Mouse (Mus musculus): ENCODE data around the gene 2900026A02Rik. TPM values are rescaled to one million over a fixed set of nuclear protein-coding genes. Genes with fewer than 3 reads are reported as not detected.

2900026A02Rik gene
- polyA plus RNA-seq, 1 experiment from 2014 or later, result 4.5 TPM

DNA sequence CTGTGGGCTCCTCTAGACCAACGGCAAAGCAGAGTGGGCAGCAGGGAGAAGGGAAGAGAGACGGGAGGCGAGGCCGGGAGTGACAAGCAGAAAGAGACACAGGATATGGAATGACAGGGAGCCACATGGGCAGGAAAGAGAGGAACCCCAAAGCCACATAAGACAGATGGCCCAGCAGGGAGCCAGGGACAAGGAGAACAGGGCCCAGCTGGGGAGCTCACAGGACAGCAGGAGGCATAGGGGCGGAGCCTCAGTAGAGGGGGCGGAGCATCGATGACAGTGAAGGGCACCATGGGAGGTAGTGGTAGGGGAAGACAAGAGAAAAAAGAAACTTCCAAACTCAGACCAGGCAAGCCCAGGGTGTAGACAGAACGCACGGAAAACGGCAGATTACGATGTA, 55.6 kb downstream of the 2900026A02Rik start:
- Histone ChIP-seq H3K4me2 (no peak overlapping the region), H3K27ac (peak overlapping the region; percentile 70), H3K9me3 (no peaks in the 10 kb centered on the region), H3K4me1 (peaks cover 33% of the 10 kb centered on the region), H3K36me3 (replicated peaks) (no peaks in the 10 kb centered on the region), H3K27me3 (0 out of 2 replicates have a peak, but pooled peaks cover 3% of the 10 kb centered on the region), H3K4me3 (replicated peaks) (no peak overlapping the region), H3K9ac (no peak overlapping the region)
- ATAC-seq (ENCODE audit: low FRiP score), result no peak
- 46% methylated on average over 11 of the region's 11 CpGs for WGBS

DNA sequence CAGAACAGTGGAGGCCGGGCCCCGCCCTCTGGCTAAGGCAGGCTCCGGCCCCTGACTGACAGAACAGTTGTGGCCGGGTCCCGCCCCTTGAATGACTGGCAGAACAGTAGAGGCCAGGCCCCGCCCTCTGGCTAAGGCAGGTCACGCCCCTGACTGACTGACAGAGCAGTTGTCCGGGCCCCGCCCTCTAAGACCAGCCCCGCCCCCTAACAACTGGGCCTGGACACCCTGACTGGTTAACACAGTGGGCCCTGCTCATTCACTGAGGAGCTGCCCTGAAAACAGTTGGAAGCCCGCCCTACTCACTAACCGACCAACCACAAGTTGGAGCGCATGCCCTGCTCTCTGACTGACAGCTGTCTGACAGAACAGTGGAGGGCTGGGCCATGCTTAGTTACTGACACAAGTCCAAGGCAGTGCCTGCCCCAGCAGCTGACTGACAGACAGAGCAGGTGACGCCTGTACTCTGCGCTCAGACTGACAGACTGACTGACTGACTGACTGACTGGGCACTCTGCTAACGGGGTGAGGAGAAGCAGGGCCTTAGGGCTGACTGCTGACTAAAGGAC, 56.1 kb downstream of the 2900026A02Rik start:
- H3K4me3 ChIP-seq (replicated peaks), result no peak overlapping the region
- H3K9me3 ChIP-seq, result no peaks in the 10 kb centered on the region
- peak; percentile 81 for ATAC-seq (ENCODE audit: low FRiP score)
- no peak overlapping the region for H3K9ac ChIP-seq
- WGBS, result 3% methylated on average over 16 of the region's 16 CpGs
- 0 out of 2 replicates have a peak, but pooled peaks cover 3% of the 10 kb centered on the region for H3K27me3 ChIP-seq
- no peaks in the 10 kb centered on the region for H3K36me3 ChIP-seq (replicated peaks)
- H3K27ac ChIP-seq, result peak overlapping the region; percentile 70
- H3K4me2 ChIP-seq, result no peak overlapping the region; the same call in 1 of the 2 replicates
- peaks cover 38% of the 10 kb centered on the region for H3K4me1 ChIP-seq

DNA sequence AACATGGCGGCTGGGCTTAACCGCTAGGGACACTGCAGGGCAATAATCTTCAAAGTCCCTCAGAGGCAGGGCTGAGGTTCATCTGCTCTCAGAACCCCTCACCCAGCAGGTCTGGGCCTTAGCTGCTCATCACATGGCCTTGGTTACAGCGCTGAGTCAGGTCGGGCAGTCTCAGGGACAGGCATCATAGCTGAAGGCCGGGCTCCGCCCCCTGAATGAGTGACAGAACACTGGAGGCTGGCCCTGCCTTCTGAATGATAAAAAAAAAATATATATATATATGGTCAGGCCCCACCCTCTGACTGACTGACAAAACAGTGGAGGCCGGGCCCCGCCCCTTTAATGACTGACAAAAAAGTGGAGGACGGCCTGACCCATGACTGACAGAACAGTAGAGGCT, 56.6 kb downstream of the 2900026A02Rik start:
- Histone ChIP-seq H3K4me1 (peaks cover 39% of the 10 kb centered on the region), H3K36me3 (replicated peaks) (no peaks in the 10 kb centered on the region), H3K27ac (no peak overlapping the region), H3K9ac (no peak overlapping the region), H3K4me2 (no peak overlapping the region; the same call in 1 of the 2 replicates), H3K4me3 (replicated peaks) (no peak overlapping the region), H3K27me3 (0 out of 2 replicates have a peak, but pooled peaks cover 3% of the 10 kb centered on the region), H3K9me3 (no peaks in the 10 kb centered on the region)
- ATAC-seq (ENCODE audit: low FRiP score), result peak; percentile 52
- WGBS, result 29% methylated on average over 9 of the region's 9 CpGs

DNA sequence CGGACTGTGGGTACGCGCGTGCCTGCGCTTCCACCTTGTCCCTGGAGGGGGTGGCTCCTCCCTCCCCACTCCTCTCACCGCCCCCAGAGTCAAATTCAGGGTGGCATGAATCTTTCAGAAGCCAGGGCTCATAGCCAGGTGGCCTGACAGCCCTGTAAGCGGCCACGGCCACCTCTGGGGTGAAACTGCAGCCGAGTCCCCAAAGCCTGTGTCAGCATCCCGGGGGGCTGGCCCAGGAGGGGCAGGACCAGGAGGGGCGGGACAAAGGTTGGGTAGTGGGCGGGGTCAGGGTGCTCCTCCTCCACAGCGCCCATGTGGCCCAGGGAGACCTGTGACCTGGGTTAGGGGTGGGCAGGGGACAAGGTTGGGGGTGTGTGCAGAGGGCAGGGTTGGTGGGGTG, 57.9 kb downstream of the 2900026A02Rik start:
- Histone ChIP-seq H3K9me3 (no peaks in the 10 kb centered on the region), H3K4me2 (peak overlapping the region; percentile 36), H3K27ac (no peak overlapping the region), H3K9ac (peak overlapping the region; percentile 40; the same call in 1 of the 2 replicates), H3K4me1 (peaks cover 47% of the 10 kb centered on the region), H3K27me3 (0 out of 2 replicates have a peak, but pooled peaks cover 3% of the 10 kb centered on the region), H3K36me3 (replicated peaks) (no peaks in the 10 kb centered on the region), H3K4me3 (replicated peaks) (0 out of 2 replicates have a peak overlapping the region, but pooled peaks have one; percentile 5)
- ATAC-seq (ENCODE audit: low FRiP score), result no peak
- WGBS, result 7% methylated on average over 13 of the region's 13 CpGs

DNA sequence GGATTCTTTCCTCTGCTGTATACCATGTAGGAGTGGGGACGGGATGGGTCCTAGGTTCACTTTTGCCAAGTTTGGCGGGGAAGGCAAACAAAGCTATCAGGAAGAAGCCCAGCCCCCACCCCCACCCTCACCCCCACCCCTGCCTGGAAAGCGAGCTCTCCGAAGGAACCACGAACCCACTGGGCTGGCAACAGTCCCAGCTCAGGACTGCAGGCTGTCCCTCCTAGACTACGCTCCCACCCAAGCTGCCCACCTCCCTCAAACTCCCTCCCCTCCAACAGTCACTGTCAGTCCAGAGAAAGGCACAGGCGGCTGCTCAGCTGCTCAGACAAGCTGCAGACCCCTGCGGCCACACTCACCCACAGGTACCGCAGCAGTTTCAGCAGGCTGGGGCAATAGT, 58.3 kb downstream of the 2900026A02Rik start:
- no peak overlapping the region for H3K27ac ChIP-seq
- 36% methylated on average over 9 of the region's 9 CpGs for WGBS
- peak overlapping the region; percentile 40; the same call in 1 of the 2 replicates for H3K9ac ChIP-seq
- peak overlapping the region; percentile 36 for H3K4me2 ChIP-seq
- 0 out of 2 replicates have a peak, but pooled peaks cover 3% of the 10 kb centered on the region for H3K27me3 ChIP-seq
- H3K4me3 ChIP-seq (replicated peaks), result no peak overlapping the region
- ATAC-seq (ENCODE audit: low FRiP score), result no peak
- H3K4me1 ChIP-seq, result peaks cover 47% of the 10 kb centered on the region
- H3K36me3 ChIP-seq (replicated peaks), result no peaks in the 10 kb centered on the region
- no peaks in the 10 kb centered on the region for H3K9me3 ChIP-seq

DNA sequence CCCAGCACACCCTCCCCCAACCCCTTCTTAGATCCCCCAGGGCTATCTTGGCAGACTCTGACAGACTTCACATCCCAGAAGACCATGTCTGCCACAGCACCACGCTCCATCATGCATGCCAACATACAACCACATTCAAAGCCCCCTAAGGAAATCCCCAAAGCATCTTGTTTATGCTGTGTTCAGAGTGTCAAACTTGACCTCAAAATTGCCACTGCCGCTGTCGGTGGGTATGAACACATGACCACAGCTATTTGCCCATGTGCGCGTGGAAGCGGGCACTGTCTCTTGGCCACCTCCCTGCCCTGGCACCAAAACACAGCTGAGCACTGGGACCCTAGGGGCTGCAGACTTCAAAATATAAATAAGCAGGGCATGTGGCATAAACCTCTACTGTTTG, 59.5 kb downstream of the 2900026A02Rik start:
- Histone ChIP-seq H3K9me3 (no peaks in the 10 kb centered on the region), H3K27ac (0 out of 2 replicates have a peak overlapping the region, but pooled peaks have one; percentile 36), H3K4me2 (no peak overlapping the region), H3K36me3 (replicated peaks) (no peaks in the 10 kb centered on the region), H3K4me1 (peaks cover 47% of the 10 kb centered on the region), H3K9ac (no peak overlapping the region), H3K4me3 (replicated peaks) (no peak overlapping the region), H3K27me3 (0 out of 2 replicates have a peak, but pooled peaks cover 3% of the 10 kb centered on the region)
- ATAC-seq (ENCODE audit: low FRiP score), result no peak
- WGBS, result 94% methylated on average over 6 of the region's 6 CpGs

DNA sequence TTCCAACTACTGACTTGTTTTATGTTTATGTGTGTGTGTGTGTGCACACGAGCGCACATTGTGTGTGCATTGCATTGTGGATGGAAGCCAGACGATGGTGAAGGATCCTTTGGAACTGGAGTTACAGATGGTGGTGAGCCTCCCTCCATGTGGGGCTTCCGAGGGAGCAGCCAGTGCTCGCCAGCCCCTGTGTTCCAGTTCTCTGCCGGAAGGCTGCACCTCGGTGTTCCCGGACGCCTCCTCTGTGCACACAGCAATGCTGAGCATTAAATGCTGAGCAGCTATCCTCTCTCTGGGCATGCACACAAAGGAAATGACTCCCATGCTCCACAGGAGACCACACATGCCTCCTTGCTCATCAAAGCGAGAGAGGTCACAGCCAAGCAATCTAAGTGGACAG, 60.7 kb downstream of the 2900026A02Rik start:
- Histone ChIP-seq H3K9ac (no peak overlapping the region), H3K27ac (no peak overlapping the region; the same call in 1 of the 2 replicates), H3K9me3 (no peaks in the 10 kb centered on the region), H3K4me2 (no peak overlapping the region), H3K36me3 (replicated peaks) (no peaks in the 10 kb centered on the region), H3K27me3 (0 out of 2 replicates have a peak, but pooled peaks cover 3% of the 10 kb centered on the region), H3K4me1 (peaks cover 44% of the 10 kb centered on the region), H3K4me3 (replicated peaks) (no peak overlapping the region)
- no peak for ATAC-seq (ENCODE audit: low FRiP score)
- WGBS, result 81% methylated on average over 10 of the region's 10 CpGs

DNA sequence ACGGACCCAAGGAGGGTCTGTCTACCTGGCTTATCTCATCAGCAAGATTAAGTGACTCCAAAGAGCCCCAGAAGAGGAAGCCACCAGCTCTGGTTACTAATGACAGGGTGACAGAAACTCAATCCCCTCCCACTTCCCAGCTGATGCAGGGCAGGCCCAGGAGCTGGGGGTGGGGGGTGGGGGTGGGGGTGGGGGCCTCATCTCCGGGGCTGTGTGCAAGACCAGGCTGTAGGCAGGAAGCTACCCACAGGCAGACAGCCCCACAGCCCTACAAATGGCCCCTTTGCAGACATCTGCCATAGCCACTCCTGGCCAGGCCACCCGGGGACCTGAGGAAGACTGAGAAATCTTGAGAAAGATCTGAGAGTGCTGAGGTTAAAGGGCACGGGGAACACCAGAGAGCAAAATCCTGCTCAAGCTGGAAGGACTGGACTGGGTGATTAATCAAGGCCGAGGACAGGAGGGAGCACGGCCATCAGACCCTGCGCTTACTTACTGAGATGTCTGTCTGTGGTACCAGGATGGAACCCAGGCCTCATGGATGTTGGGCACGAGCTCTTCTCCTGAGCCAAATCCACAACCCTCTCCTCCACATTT, 62.2 kb downstream of the 2900026A02Rik start:
- Histone ChIP-seq H3K4me3 (replicated peaks) (no peak overlapping the region), H3K4me2 (no peak overlapping the region), H3K27me3 (0 out of 2 replicates have a peak, but pooled peaks cover 3% of the 10 kb centered on the region), H3K36me3 (replicated peaks) (no peaks in the 10 kb centered on the region), H3K9me3 (no peaks in the 10 kb centered on the region), H3K9ac (no peak overlapping the region), H3K4me1 (peaks cover 33% of the 10 kb centered on the region), H3K27ac (peak overlapping the region; percentile 15; the same call in 1 of the 2 replicates)
- ATAC-seq (ENCODE audit: low FRiP score), result no peak
- 60% methylated on average over 8 of the region's 8 CpGs for WGBS

DNA sequence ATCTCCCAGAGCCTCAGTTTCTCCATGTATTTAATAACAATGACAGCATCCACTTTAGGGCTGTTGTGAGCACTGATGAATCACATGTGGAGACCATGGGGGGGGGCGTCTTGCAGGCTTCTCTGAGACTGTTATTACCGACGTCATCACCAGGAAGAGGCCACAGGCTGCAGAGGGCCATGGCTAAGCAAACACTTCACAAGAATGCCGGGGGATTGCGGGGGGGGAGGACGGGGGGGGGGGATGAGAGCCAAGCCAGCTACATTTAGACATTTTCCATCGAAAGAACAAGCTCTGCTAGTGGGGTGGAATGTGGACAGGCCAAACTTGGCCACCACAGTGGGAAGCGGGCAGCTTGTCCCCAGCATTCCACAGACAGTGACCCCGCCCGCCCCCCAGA, 63.4 kb downstream of the 2900026A02Rik start:
- Histone ChIP-seq H3K27me3 (0 out of 2 replicates have a peak, but pooled peaks cover 3% of the 10 kb centered on the region), H3K27ac (no peak overlapping the region), H3K9me3 (no peaks in the 10 kb centered on the region), H3K4me2 (no peak overlapping the region), H3K4me3 (replicated peaks) (no peak overlapping the region), H3K4me1 (peaks cover 35% of the 10 kb centered on the region), H3K9ac (0 out of 2 replicates have a peak overlapping the region, but pooled peaks have one; percentile 12), H3K36me3 (replicated peaks) (no peaks in the 10 kb centered on the region)
- ATAC-seq (ENCODE audit: low FRiP score), result no peak
- WGBS, result 71% methylated on average over 10 of the region's 10 CpGs

DNA sequence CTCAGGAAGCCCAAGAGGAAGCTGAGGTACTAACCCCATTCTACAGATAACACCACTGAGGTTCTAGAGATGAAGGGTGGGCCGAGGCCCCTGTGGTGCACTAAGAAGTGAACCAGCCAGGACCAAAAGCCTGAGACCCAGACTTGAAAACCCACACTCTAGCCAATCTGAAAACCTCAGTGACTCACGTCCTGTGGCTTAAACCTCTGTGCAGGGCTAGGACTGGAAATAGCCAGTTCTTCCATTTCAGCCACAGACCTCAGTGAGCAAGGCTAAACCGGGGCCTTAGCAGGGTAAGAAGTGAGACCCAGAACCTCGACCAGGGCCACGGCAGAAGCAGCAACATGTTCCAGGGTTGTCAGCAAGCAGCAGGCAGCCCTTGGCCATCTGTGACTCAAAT, 64.0 kb downstream of the 2900026A02Rik start:
- ATAC-seq (ENCODE audit: low FRiP score), result no peak
- no peak overlapping the region for H3K27ac ChIP-seq
- no peaks in the 10 kb centered on the region for H3K9me3 ChIP-seq
- no peak overlapping the region for H3K4me2 ChIP-seq
- 0 out of 2 replicates have a peak, but pooled peaks cover 3% of the 10 kb centered on the region for H3K27me3 ChIP-seq
- H3K9ac ChIP-seq, result no peak overlapping the region
- no peak overlapping the region for H3K4me3 ChIP-seq (replicated peaks)
- H3K36me3 ChIP-seq (replicated peaks), result no peaks in the 10 kb centered on the region
- 75% methylated on average over 5 of the region's 5 CpGs for WGBS
- peaks cover 34% of the 10 kb centered on the region for H3K4me1 ChIP-seq

DNA sequence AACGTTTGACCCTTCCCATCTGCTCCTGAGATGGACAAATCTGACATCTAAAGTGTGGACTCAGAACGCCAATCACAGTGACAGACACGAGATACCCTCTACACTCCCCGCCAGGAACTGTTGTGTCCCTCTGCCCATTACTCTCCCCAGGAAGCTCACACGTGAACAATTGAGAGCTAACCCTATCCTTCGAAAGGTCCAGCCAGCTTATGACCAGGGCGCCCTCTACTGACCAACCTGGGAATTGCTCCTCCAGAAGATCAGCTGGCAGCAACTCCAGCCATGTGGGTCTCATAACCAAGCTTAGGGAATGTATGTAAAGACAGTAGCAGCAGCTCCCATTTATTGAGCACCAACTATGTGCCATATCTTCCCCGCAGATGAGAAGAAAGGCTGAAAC, 65.9 kb downstream of the 2900026A02Rik start:
- 3% methylated on average over 8 of the region's 8 CpGs for WGBS
- H3K36me3 ChIP-seq (replicated peaks), result no peaks in the 10 kb centered on the region
- H3K9ac ChIP-seq, result no peak overlapping the region
- ATAC-seq (ENCODE audit: low FRiP score), result peak; percentile 66
- H3K4me2 ChIP-seq, result no peak overlapping the region
- H3K27me3 ChIP-seq, result no peaks in the 10 kb centered on the region
- H3K4me3 ChIP-seq (replicated peaks), result no peak overlapping the region
- H3K9me3 ChIP-seq, result no peaks in the 10 kb centered on the region
- H3K27ac ChIP-seq, result no peak overlapping the region
- H3K4me1 ChIP-seq, result peaks cover 38% of the 10 kb centered on the region

DNA sequence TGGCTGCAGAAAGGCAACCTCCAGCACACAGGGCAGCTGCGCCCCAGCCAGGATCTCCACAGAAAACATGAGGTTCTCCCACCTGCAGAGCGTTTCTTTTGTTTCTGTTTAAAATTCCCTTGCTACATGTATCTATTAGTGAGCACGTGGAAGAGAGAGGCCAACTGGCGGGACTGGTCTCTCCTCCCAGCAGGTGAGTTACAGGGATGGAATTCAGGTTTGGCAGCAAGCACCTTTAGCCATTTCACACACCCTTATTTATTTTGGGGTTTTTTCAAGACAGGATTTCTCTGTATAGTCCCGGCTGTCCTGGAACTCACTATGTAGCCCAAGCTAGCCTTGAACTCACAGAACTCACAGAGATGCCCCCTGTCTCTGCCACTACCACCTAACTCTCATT, 66.6 kb downstream of the 2900026A02Rik start:
- no peaks in the 10 kb centered on the region for H3K9me3 ChIP-seq
- H3K4me2 ChIP-seq, result no peak overlapping the region
- no peak for ATAC-seq (ENCODE audit: low FRiP score)
- H3K27ac ChIP-seq, result no peak overlapping the region
- no peaks in the 10 kb centered on the region for H3K27me3 ChIP-seq
- no peaks in the 10 kb centered on the region for H3K36me3 ChIP-seq (replicated peaks)
- H3K9ac ChIP-seq, result no peak overlapping the region
- peaks cover 36% of the 10 kb centered on the region for H3K4me1 ChIP-seq
- no peak overlapping the region for H3K4me3 ChIP-seq (replicated peaks)
- 87% methylated on average over 5 of the region's 5 CpGs for WGBS

DNA sequence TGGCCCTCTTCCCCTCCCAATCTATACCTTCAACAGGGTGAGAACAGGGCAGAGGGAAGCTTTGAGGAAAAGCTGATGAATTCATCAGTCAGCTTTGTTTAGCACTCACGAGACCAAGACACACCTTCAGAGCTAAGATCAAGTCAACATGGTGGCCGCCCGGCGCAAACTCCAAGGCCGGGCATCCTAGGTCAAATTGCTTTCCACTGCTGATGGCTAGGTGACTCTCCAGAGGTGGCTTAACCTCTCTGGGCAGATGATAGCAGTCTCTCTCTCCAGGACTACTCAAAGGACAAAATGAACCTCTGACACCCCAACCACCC, 67.6 kb downstream of the 2900026A02Rik start:
- no peaks in the 10 kb centered on the region for H3K36me3 ChIP-seq (replicated peaks)
- H3K4me1 ChIP-seq, result peaks cover 38% of the 10 kb centered on the region
- no peaks in the 10 kb centered on the region for H3K9me3 ChIP-seq
- H3K4me2 ChIP-seq, result no peak overlapping the region
- H3K9ac ChIP-seq, result no peak overlapping the region
- H3K27me3 ChIP-seq, result no peaks in the 10 kb centered on the region
- 92% methylated on average over 5 of the region's 5 CpGs for WGBS
- peak overlapping the region; percentile 68 for H3K27ac ChIP-seq
- H3K4me3 ChIP-seq (replicated peaks), result no peak overlapping the region
- no peak for ATAC-seq (ENCODE audit: low FRiP score)

Measured in forebrain, embryonic 12.5 days (tissue).